Mouse (Mus musculus) limb, embryonic 12.5 days (tissue): ENCODE measurements around the gene Ralgps2. TPM values are rescaled to one million over a fixed set of nuclear protein-coding genes. Genes with fewer than 3 reads are reported as not detected.

Experiments
- ATAC-seq: fragments of 200-750 bp; cut with Nextera tagmentation; 2 replicates; pipeline ENCODE4 v1.8.0; 2017; ENCODE audit warnings: low read depth, moderate TSS enrichment; ENCODE audit not compliant: insufficient number of reproducible peaks, insufficient read depth, low FRiP score, low TSS enrichment
- H3K27ac ChIP-seq: fragments of 300-500 bp; sonication (generic); 2 replicates; pipeline ENCODE4 v1.5.1; 2016; ENCODE audit warnings: mild to moderate bottlenecking, moderate library complexity
- H3K27me3 ChIP-seq: fragments of 300-500 bp; sonication (generic); 2 replicates; pipeline ENCODE4 v1.6.1; 2016; ENCODE audit warnings: mild to moderate bottlenecking, moderate library complexity
- H3K36me3 ChIP-seq: fragments of 300-500 bp; sonication (generic); 2 replicates; pipeline ENCODE4 v1.6.1; 2016; ENCODE audit warnings: mild to moderate bottlenecking, moderate library complexity
- H3K4me1 ChIP-seq: fragments of 300-500 bp; sonication (generic); replicated peaks from 2 replicates; pipeline ENCODE4 v1.6.1; 2016
- H3K4me2 ChIP-seq: fragments of 300-500 bp; sonication (generic); 2 replicates; pipeline ENCODE4 v1.6.1; 2016; ENCODE audit warnings: mild to moderate bottlenecking, moderate library complexity
- H3K4me3 ChIP-seq: fragments of 300-500 bp; sonication (generic); replicated peaks from 2 replicates; pipeline ENCODE4 v1.5.1; 2016; ENCODE audit warnings: mild to moderate bottlenecking
- H3K9ac ChIP-seq: fragments of 300-500 bp; sonication (generic); replicated peaks from 2 replicates; pipeline ENCODE4 v1.6.1; 2016; ENCODE audit warnings: mild to moderate bottlenecking, moderate library complexity
- H3K9me3 ChIP-seq: fragments of 300-500 bp; sonication (generic); 2 replicates; pipeline ENCODE4 v1.6.1; 2016; ENCODE audit warnings: mild to moderate bottlenecking, moderate library complexity
- WGBS: fragments of 180-500 bp; shearing (Covaris S2); methylation state at CpG from one replicate; pipeline ENCODE4 v1.1.7; 2016; 5-methylcytosine and 5-hydroxymethylcytosine counted together
- polyA plus RNA-seq: library from polyadenylated mRNA; unstranded; fragments of >200 nt; fragmentation: Nextera tagmentation; extraction: Ambion mirVana; gene quantifications from 2 replicates; pipeline ENCODE4 v1.2.1, GENCODE M21; 2016

Ralgps2 gene
- polyA plus RNA-seq, 1 experiment from 2014 or later: 83.1 TPM

DNA sequence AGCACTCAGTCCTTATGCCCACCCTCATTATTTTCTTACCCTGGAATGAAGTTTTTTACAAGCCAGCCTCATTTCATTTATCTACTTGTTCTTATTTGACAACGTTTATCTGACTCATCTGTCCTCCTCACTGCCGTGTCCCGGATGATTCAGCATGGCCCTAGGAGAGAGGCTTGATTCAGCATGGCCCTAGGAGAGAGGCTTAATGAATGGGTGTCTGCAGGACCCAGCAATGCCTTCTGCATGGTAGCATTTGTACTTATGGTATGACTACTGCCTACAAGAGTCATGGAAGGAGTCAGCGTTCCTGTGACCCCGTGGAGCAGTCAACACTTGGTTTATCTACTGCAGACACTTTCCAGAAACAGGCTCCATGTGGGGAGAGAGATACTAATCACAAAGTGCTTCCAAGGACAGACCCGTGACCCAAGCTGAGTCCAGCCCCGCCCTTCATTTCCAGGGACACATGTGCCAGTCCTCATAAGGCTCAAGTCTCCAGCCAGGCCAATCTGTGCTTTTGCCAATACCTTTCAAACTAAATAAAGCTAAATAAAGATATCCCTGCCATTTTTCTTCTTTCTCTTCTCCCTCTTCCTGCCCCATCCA, 31.9 kb upstream of the Ralgps2 start:
- Histone ChIP-seq H3K9ac (no peak overlapping the region), H3K4me2 (no peak overlapping the region), H3K27ac (no peak overlapping the region), H3K36me3 (no peaks in the 10 kb centered on the region), H3K4me3 (no peak overlapping the region), H3K4me1 (no peaks in the 10 kb centered on the region), H3K27me3 (no peaks in the 10 kb centered on the region), H3K9me3 (0 out of 2 replicates have a peak, but pooled peaks cover 6% of the 10 kb centered on the region)
- ATAC-seq: no peak
- 84% methylated on average over 7 of the region's 7 CpGs for WGBS

DNA sequence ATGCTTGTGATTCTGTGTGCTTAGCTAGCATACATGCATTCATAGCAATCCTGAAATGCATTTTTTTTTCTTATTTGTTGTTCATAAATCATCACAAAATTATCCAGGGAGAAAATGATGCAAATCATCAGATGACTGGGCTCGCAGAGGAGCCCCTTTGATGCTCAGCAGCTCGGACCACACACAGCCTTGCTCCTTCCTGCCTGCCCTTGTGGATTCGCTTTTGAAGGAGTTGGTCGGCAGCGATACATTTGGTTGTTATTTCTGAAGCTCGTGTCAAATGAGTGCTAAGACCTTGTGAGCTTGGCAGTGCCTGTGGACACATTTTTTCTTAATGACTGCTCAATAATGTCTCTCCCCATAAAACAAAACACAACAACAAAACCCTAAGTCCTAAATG, 31.2 kb upstream of the Ralgps2 start:
- Histone ChIP-seq H3K9ac (no peak overlapping the region), H3K4me2 (no peak overlapping the region), H3K9me3 (0 out of 2 replicates have a peak, but pooled peaks cover 6% of the 10 kb centered on the region), H3K36me3 (no peaks in the 10 kb centered on the region), H3K27ac (no peak overlapping the region), H3K4me1 (no peaks in the 10 kb centered on the region), H3K27me3 (no peaks in the 10 kb centered on the region), H3K4me3 (no peak overlapping the region)
- WGBS: 19% methylated on average over 6 of the region's 6 CpGs
- no peak for ATAC-seq

GRCm38 (mm10) chr1:156968107-156968506, 28.7 kb upstream of the Ralgps2 start:
- Histone ChIP-seq H3K4me1 (peaks cover 18% of the 10 kb centered on the region), H3K9me3 (0 out of 2 replicates have a peak, but pooled peaks cover 6% of the 10 kb centered on the region), H3K4me3 (no peak overlapping the region), H3K9ac (no peak overlapping the region), H3K4me2 (no peak overlapping the region), H3K36me3 (no peaks in the 10 kb centered on the region), H3K27me3 (no peaks in the 10 kb centered on the region), H3K27ac (no peak overlapping the region)
- no peak for ATAC-seq
- WGBS: 80% methylated on average over 7 of the region's 7 CpGs

DNA sequence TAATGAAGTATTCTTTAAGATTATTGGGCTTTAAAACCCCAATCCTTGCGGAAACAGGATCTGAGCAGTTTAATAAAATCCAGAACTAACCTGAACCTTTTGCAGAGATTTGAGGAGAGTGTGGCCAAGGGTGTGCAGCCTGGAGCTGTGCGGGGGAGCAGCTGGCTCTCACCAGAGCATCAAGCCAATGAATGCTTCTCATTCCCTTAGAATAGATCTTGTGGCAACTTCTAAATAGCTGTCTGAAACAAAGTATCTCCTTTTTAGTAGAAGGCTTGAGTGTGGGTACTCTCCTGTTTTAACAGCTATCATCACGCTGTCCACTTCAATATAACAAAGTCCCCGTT, 25.1 kb upstream of the Ralgps2 start:
- H3K4me2 ChIP-seq: no peak overlapping the region
- H3K4me1 ChIP-seq: peaks cover 22% of the 10 kb centered on the region
- H3K9ac ChIP-seq: no peak overlapping the region
- WGBS: 39% methylated on average over 4 of the region's 4 CpGs
- no peak overlapping the region for H3K27ac ChIP-seq
- no peak overlapping the region for H3K4me3 ChIP-seq
- H3K9me3 ChIP-seq: no peaks in the 10 kb centered on the region
- H3K36me3 ChIP-seq: no peaks in the 10 kb centered on the region
- peaks cover 5% of the 10 kb centered on the region for H3K27me3 ChIP-seq
- ATAC-seq: peak; percentile 68

DNA sequence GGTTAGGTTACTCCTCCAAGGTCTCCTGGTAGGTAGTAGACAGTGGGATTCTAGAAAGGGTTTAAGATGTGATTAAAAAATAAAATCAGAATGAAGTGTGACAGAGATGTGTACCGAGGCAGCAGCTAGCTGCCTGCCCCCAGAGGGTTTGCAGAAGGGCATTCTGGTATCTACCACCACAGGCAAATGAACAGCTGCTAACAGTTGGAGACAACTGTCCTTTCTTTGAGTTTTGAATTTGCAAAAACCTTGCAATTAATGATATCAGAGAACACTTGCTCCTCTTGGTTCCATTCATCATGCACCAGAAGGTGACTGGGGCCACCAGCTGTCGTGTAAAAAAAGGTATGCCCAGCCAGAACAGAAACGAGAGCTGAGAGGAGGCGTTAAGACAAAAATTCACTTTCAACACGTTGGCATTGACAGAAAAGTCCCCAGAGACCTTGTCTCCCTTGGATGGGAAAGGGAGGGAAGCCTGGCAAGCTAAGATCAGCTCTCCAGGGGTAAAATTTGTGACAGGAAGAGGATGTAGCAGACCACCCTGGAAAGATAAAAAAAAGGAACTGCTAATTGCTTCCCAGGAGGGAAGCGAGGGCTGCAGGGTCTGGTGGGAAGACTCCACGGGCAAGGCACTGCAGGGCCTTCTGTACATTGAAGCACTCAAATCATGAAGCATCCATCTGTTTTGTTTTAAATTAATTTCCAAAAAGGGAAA, 24.6 kb upstream of the Ralgps2 start:
- no peak overlapping the region for H3K9ac ChIP-seq
- no peaks in the 10 kb centered on the region for H3K9me3 ChIP-seq
- H3K27ac ChIP-seq: no peak overlapping the region
- 10% methylated on average over 7 of the region's 7 CpGs for WGBS
- H3K27me3 ChIP-seq: peaks cover 5% of the 10 kb centered on the region
- H3K4me3 ChIP-seq: no peak overlapping the region
- no peaks in the 10 kb centered on the region for H3K36me3 ChIP-seq
- peak; percentile 29; the same call in 1 of the 2 replicates for ATAC-seq
- no peak overlapping the region for H3K4me2 ChIP-seq
- peaks cover 22% of the 10 kb centered on the region for H3K4me1 ChIP-seq

DNA sequence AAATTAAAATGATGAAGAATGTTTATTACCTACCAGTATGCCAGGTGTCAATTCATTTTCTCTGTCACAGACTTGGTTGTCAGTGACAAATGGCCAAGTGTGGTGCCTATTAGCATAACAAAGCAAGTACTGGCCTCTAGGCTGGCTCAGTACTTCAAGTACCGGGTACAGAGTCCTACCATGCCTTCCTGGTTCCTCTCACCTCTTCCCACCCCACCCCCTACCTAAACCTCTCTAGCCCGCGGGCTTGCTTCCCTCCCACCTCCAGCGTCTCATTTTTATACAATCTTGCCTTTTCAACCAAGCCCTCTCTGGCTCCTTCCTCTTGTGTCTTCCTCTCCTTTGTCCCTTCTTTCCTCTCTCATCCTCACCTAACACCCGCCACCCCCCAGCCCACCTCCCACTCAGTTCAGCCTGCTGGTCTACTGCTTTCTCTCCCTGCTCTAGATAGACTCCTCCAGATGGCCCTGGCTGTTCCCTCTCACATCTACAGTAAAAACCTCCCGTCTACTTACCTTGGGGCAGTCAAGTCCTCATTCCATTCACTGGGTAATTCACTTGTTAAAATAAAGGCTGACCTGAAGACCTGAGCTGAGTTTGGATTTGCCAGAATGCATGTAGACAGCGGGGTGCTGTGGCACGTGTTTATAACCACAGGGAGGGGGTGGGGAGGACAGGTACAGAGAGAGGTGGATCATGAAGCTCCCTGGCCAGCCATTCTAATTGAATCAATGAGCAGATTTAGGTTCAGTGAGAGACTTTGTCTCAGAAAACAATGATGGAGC, 22.2 kb upstream of the Ralgps2 start:
- Histone ChIP-seq H3K9me3 (no peaks in the 10 kb centered on the region), H3K27me3 (peaks cover 8% of the 10 kb centered on the region), H3K36me3 (no peaks in the 10 kb centered on the region), H3K4me2 (no peak overlapping the region), H3K27ac (no peak overlapping the region), H3K4me3 (no peak overlapping the region), H3K4me1 (peaks cover 22% of the 10 kb centered on the region), H3K9ac (no peak overlapping the region)
- no peak for ATAC-seq
- WGBS: 35% methylated on average over 8 of the region's 8 CpGs

DNA sequence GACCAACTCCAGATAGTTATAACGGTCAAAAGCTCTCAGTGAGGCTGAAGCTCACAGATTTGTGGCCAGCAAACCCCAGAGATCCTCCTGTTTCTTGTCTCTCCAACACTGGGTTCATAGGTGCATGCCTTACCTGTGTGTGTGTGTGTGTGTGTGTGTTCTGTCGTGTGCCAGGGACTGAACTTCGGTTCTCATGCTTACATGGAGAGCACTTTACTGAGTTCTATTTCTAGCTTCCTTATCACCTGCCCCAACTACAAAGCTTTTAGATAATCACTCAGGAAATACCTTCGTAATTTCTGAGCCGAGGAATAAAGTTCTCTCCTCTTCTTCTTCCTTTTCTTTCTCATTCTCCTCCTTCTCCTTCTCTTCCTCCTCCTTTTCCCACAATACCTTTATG, 19.6 kb upstream of the Ralgps2 start:
- Histone ChIP-seq H3K36me3 (no peaks in the 10 kb centered on the region), H3K27ac (no peak overlapping the region), H3K9ac (no peak overlapping the region), H3K4me1 (peaks cover 17% of the 10 kb centered on the region), H3K27me3 (peaks cover 8% of the 10 kb centered on the region), H3K4me2 (no peak overlapping the region), H3K9me3 (no peaks in the 10 kb centered on the region), H3K4me3 (no peak overlapping the region)
- WGBS: 70% methylated on average over 5 of the region's 5 CpGs
- no peak for ATAC-seq

- Histone ChIP-seq H3K27me3 (peaks cover 8% of the 10 kb centered on the region), H3K9me3 (no peaks in the 10 kb centered on the region), H3K36me3 (no peaks in the 10 kb centered on the region), H3K4me3 (no peak overlapping the region), H3K4me1 (0 out of 2 replicates have a peak, but pooled peaks cover 10% of the 10 kb centered on the region), H3K4me2 (no peak overlapping the region), H3K9ac (no peak overlapping the region), H3K27ac (no peak overlapping the region)
- WGBS: 86% methylated on average over 3 of the region's 3 CpGs
- ATAC-seq: no peak
Observed at GRCm38 (mm10) chr1:156957360-156957759, 17.9 kb upstream of the Ralgps2 start.

- WGBS: 61% methylated on average over 17 of the region's 17 CpGs
- 0 out of 2 replicates have a peak, but pooled peaks cover 7% of the 10 kb centered on the region for H3K4me1 ChIP-seq
- peaks cover 3% of the 10 kb centered on the region; the same call in 1 of the 2 replicates for H3K27me3 ChIP-seq
- no peak overlapping the region for H3K4me3 ChIP-seq
- no peak for ATAC-seq
- no peaks in the 10 kb centered on the region for H3K36me3 ChIP-seq
- H3K27ac ChIP-seq: no peak overlapping the region
- no peaks in the 10 kb centered on the region for H3K9me3 ChIP-seq
- H3K9ac ChIP-seq: no peak overlapping the region
- no peak overlapping the region for H3K4me2 ChIP-seq
Observed at GRCm38 (mm10) chr1:156955926-156956760, 16.7 kb upstream of the Ralgps2 start.

GRCm38 (mm10) chr1:156954216-156954615, 14.8 kb upstream of the Ralgps2 start:
- Histone ChIP-seq H3K9ac (no peak overlapping the region), H3K27ac (no peak overlapping the region)
- whole genome bisulfite sequencing: 92% methylated on average over 12 of the region's 12 CpGs

More at GRCm38 (mm10) chr1:156954216-156954615, 14.8 kb upstream of the Ralgps2 start:
- H3K27me3 ChIP-seq: peaks cover 3% of the 10 kb centered on the region; the same call in 1 of the 2 replicates
- H3K36me3 ChIP-seq: no peaks in the 10 kb centered on the region
- H3K4me2 ChIP-seq: no peak overlapping the region
- H3K4me1 ChIP-seq: 0 out of 2 replicates have a peak, but pooled peaks cover 11% of the 10 kb centered on the region
- no peak for ATAC-seq
- H3K9me3 ChIP-seq: no peaks in the 10 kb centered on the region
- no peak overlapping the region for H3K4me3 ChIP-seq
